In the genomic region with DNA sequence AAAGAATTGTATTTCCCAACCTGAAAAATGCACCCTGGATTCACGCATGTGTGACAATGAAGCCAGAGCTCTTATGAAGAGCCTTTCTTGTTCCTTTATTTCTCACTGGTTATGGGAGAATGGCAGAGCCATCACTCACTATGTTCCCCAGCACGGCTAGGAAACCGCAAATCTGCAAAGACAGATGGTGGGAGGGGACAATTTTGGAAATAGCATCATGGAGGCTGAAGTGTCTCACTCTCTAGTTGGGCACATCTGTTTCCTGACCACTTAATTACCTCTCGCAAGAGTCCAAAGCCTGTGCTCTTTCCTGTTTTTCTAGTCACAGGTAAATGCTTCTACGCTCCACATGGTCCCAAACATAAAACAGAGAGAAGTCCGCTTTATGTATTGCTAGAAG, we compare ENCODE assay signal across 12 mouse cellular contexts.
DNase-seq lines count a peak whose midpoint lies in the region; ATAC-seq lines count a peak whose summit lies in the region.
"Had no signal": no experiment of that assay in that cellular context is flagged by ENCODE, and none has a peak within 500 bp of the region (broad histone marks: within the 10 kb centered on the region; RNA-seq: fewer than 3 reads in every experiment).

No protein-coding gene starts in this region.

- DNase-seq in frontal cortex, postnatal 10 days (ENCODE audit: low spot score in 2 of 2), result no peak
- peak; percentile 70 for DNase-seq in right cerebral cortex, adult 18-20 months
- DNase-seq in right cerebral cortex, postnatal 14 days, result no peak
- DNase-seq in left cerebral cortex, postnatal 36 days (ENCODE audit: low spot score in 2 of 2), result peak; percentile 61 to 66
- peak; percentile 80 for DNase-seq in telencephalon, adult 2 months (ENCODE audit: low read depth, low spot score)
- no peak for DNase-seq in cerebellum, postnatal 14 days
- no peak for DNase-seq in cerebellum, adult 11 months
- DNase-seq: cerebellum, adult 8-10 months; kidney, adult 8-10 months; retina, postnatal 1 day had no signal

- intact Hi-C loops in left cerebral cortex, postnatal 36 days (cut with DNase I), result loop anchor here (1.0 to 5.0 kb wide), 4 partner anchors 15 to 244 kb away; partner anchors contain the start of gene Hivep2

- ATAC-seq in frontal cortex, adult (ENCODE audit: low TSS enrichment), result peak; percentile 3; the same call in 1 of the 2 replicates
- ATAC-seq: midbrain, embryonic 16.5 days had no signal

Comparison
In these comparisons a context has a peak if more than half of its experiments do, and no peak if none do; other contexts are left out.
1. DNase-seq: peak in right cerebral cortex, adult 18-20 months (single experiment), left cerebral cortex, postnatal 36 days (2 of 2) and telencephalon, adult 2 months (single experiment); none in frontal cortex, postnatal 10 days (0 of 2), right cerebral cortex, postnatal 14 days (single experiment), cerebellum, postnatal 14 days (0 of 2) and cerebellum, adult 11 months (single experiment).